Mouse (Mus musculus) A20 (cell line): Measurements from ENCODE around the gene Neurod1.

ENCODE experiments used
- DNase-seq: peaks from one replicate; pipeline ENCODE4 v3.0.0-alpha.2; 2011; ENCODE audit warnings: low read depth, low spot score

Gene Neurod1

GRCm38 (mm10) chr2:79443401-79443800, 13.2 kb downstream of the Neurod1 start:
- no peak for DNase-seq

- no peak for DNase-seq
Observed at GRCm38 (mm10) chr2:79442906-79443305, 13.6 kb downstream of the Neurod1 start.

GRCm38 (mm10) chr2:79442227-79442626, 14.3 kb downstream of the Neurod1 start:
- DNase-seq, result no peak

- no peak for DNase-seq
Observed at GRCm38 (mm10) chr2:79430061-79430460, 26.5 kb downstream of the Neurod1 start.

GRCm38 (mm10) chr2:79429650-79430049, 26.9 kb downstream of the Neurod1 start:
- DNase-seq, result no peak

GRCm38 (mm10) chr2:79429108-79429507, 27.4 kb downstream of the Neurod1 start:
- DNase-seq, result no peak

- no peak for DNase-seq
Observed at GRCm38 (mm10) chr2:79428569-79429104, 27.9 kb downstream of the Neurod1 start.

GRCm38 (mm10) chr2:79428022-79428421, 28.5 kb downstream of the Neurod1 start:
- no peak for DNase-seq

- DNase-seq, result no peak
Observed at GRCm38 (mm10) chr2:79421696-79422095, 34.9 kb downstream of the Neurod1 start.

GRCm38 (mm10) chr2:79414505-79414904, 42.0 kb downstream of the Neurod1 start:
- no peak for DNase-seq

GRCm38 (mm10) chr2:79410903-79411255, 45.7 kb downstream of the Neurod1 start:
- no peak for DNase-seq

GRCm38 (mm10) chr2:79410247-79410902, 46.2 kb downstream of the Neurod1 start:
- no peak for DNase-seq

- no peak for DNase-seq
Observed at GRCm38 (mm10) chr2:79405661-79406405, 50.7 kb downstream of the Neurod1 start.
